Mouse (Mus musculus) neural tube, embryonic 14.5 days (tissue): ENCODE data around the gene Slc5a11. TPM values are rescaled to one million over a fixed set of nuclear protein-coding genes. Genes with fewer than 3 reads are reported as not detected.

Experiments used
- ATAC-seq: fragments of 200-750 bp; cut with Nextera tagmentation; 2 replicates; pipeline ENCODE4 v1.8.0; 2017; ENCODE audit warnings: low read depth, mild to moderate bottlenecking, moderate TSS enrichment, moderate library complexity
- H3K27ac ChIP-seq: fragments of 300-500 bp; sonication (generic); 2 replicates; pipeline ENCODE4 v1.5.1; 2014; ENCODE audit warnings: low read depth, mild to moderate bottlenecking, control low read depth, low read length, moderate library complexity, mixed read lengths
- H3K27me3 ChIP-seq: fragments of 300-500 bp; sonication (generic); 2 replicates; pipeline ENCODE4 v1.6.1; 2014; ENCODE audit warnings: low read length; ENCODE audit not compliant: control insufficient read depth, insufficient read depth
- H3K36me3 ChIP-seq: fragments of 300-500 bp; sonication (generic); 2 replicates; pipeline ENCODE4 v1.6.1; 2014; ENCODE audit warnings: low read length, mixed read lengths; ENCODE audit not compliant: control insufficient read depth, insufficient read depth
- H3K4me1 ChIP-seq: fragments of 300-500 bp; sonication (generic); 2 replicates; pipeline ENCODE4 v1.6.1; 2014; ENCODE audit warnings: low read length; ENCODE audit not compliant: control insufficient read depth, insufficient read depth
- H3K4me2 ChIP-seq: fragments of 300-500 bp; sonication (generic); 2 replicates; pipeline ENCODE4 v1.6.1; 2014; ENCODE audit warnings: mild to moderate bottlenecking, low read depth, low read length, control low read depth
- H3K4me3 ChIP-seq: fragments of 300-500 bp; sonication (generic); 2 replicates; pipeline ENCODE4 v1.5.1; 2014; ENCODE audit warnings: low read depth, low read length, control low read depth, mixed read lengths
- H3K9ac ChIP-seq: fragments of 300-500 bp; sonication (generic); replicated peaks from 2 replicates; pipeline ENCODE4 v1.6.1; 2014; ENCODE audit warnings: low read depth, mild to moderate bottlenecking, control low read depth, low read length, mixed read lengths
- H3K9me3 ChIP-seq: fragments of 300-500 bp; sonication (generic); 2 replicates; pipeline ENCODE4 v1.6.1; 2016; ENCODE audit warnings: low read length; ENCODE audit not compliant: control insufficient read depth
- WGBS: fragments of 180-500 bp; shearing (Covaris S2); extraction: QIAGEN DNeasy Blood & Tissue Kit; methylation state at CpG from one replicate; pipeline ENCODE4 v1.1.7; 2014; 5-methylcytosine and 5-hydroxymethylcytosine counted together
- polyA plus RNA-seq: library from polyadenylated mRNA; unstranded; fragments of >200 nt; fragmentation: Nextera tagmentation; extraction: Ambion mirVana; gene quantifications from 2 replicates; pipeline ENCODE4 v1.2.1, GENCODE M21; 2014

The Slc5a11 gene
- polyA plus RNA-seq, 1 experiment from 2014 or later: 0.23 TPM

- WGBS: 86% methylated on average over 9 of the region's 9 CpGs
- Histone ChIP-seq H3K9me3 (no peaks in the 10 kb centered on the region), H3K4me3 (no peak overlapping the region), H3K4me2 (no peak overlapping the region), H3K4me1 (no peaks in the 10 kb centered on the region), H3K36me3 (no peaks in the 10 kb centered on the region), H3K9ac (no peak overlapping the region), H3K27me3 (no peaks in the 10 kb centered on the region), H3K27ac (no peak overlapping the region)
- no peak for ATAC-seq
Observed at GRCm38 (mm10) chr7:123200722-123201121, 13.9 kb upstream of the Slc5a11 start.

- Histone ChIP-seq H3K36me3 (no peaks in the 10 kb centered on the region), H3K4me3 (no peak overlapping the region), H3K4me1 (no peaks in the 10 kb centered on the region), H3K9me3 (no peaks in the 10 kb centered on the region), H3K27ac (no peak overlapping the region), H3K9ac (no peak overlapping the region), H3K4me2 (no peak overlapping the region), H3K27me3 (no peaks in the 10 kb centered on the region)
- WGBS: 29% methylated on average over 14 of the region's 14 CpGs
- no peak for ATAC-seq
Observed at GRCm38 (mm10) chr7:123205261-123205660, 9.3 kb upstream of the Slc5a11 start.

- H3K4me1 ChIP-seq: no peaks in the 10 kb centered on the region
- no peaks in the 10 kb centered on the region for H3K9me3 ChIP-seq
- H3K36me3 ChIP-seq: no peaks in the 10 kb centered on the region
- no peak overlapping the region for H3K9ac ChIP-seq
- ATAC-seq: no peak
- H3K27me3 ChIP-seq: no peaks in the 10 kb centered on the region
- H3K4me3 ChIP-seq: no peak overlapping the region
- no peak overlapping the region for H3K27ac ChIP-seq
- WGBS: 80% methylated on average over 6 of the region's 6 CpGs
- H3K4me2 ChIP-seq: no peak overlapping the region
Observed at GRCm38 (mm10) chr7:123207561-123207960, 7.0 kb upstream of the Slc5a11 start.

DNA sequence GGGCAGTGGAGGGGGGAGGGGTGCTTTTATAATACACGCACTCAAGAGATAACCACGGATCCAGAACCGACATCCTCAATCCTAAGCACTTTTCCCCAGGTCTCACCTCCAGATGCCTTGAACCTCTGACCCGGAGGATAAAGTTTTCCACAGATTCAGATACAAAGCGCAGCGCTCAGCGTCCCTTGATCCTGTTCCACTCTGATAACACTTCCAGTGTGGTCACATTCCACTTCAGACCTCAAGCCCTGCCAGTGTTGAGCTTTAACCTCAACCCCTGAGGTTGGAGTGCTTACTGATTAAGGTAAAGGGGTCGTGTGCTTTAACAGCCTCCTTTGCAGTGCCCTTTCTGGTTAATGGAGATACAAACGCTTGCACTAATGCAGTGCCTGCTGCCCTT, 4.7 kb upstream of the Slc5a11 start:
- H3K27ac ChIP-seq: no peak overlapping the region
- no peak for ATAC-seq
- H3K4me3 ChIP-seq: no peak overlapping the region
- 78% methylated on average over 9 of the region's 9 CpGs for WGBS
- no peaks in the 10 kb centered on the region for H3K4me1 ChIP-seq
- no peaks in the 10 kb centered on the region for H3K9me3 ChIP-seq
- no peak overlapping the region for H3K9ac ChIP-seq
- no peaks in the 10 kb centered on the region for H3K36me3 ChIP-seq
- no peak overlapping the region for H3K4me2 ChIP-seq
- no peaks in the 10 kb centered on the region for H3K27me3 ChIP-seq

DNA sequence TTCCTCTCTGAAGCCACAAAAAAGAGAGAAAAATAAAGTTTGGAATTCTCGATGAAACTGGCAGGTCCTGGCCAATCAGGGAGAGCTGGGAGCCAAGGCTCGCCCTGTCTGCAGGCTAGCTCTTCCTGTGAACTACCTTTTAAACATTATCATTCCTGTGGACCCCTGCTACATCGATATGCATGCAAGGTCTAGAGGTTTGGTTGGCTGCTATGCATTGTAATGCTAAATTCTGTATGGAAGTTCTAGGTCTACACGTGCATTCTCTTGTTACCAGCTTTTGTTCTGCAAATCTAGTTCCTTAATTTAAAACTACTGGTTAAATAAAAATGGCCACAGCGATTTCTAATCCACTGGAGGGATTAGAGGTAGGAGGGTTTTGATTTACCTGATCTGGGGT, 3.1 kb upstream of the Slc5a11 start:
- 61% methylated on average over 5 of the region's 5 CpGs for WGBS
- no peak overlapping the region for H3K27ac ChIP-seq
- no peaks in the 10 kb centered on the region for H3K9me3 ChIP-seq
- ATAC-seq: no peak
- H3K4me3 ChIP-seq: no peak overlapping the region
- no peaks in the 10 kb centered on the region for H3K4me1 ChIP-seq
- H3K9ac ChIP-seq: no peak overlapping the region
- no peaks in the 10 kb centered on the region for H3K36me3 ChIP-seq
- H3K4me2 ChIP-seq: no peak overlapping the region
- no peaks in the 10 kb centered on the region for H3K27me3 ChIP-seq

DNA sequence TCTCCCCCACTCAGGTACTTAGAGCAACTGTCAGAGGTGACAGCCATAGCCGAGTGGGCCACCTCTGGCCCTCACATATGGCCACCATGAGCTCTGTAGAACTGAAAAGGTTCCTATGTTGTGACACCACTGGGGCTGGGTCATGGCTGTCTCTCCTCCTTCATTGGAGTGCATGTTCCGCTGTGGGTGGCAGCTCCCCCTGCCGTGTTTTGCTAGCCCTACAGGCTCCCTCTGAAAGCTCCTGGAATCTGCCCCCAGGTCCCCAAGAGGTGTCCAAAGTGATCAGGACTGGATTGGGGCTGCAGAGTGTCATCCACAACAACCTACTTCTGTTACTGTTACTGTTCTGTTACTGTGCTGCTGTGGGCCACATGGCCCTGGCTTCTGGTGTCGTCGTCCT, 2.3 kb upstream of the Slc5a11 start:
- no peaks in the 10 kb centered on the region for H3K9me3 ChIP-seq
- no peak overlapping the region for H3K4me2 ChIP-seq
- no peaks in the 10 kb centered on the region for H3K36me3 ChIP-seq
- no peaks in the 10 kb centered on the region for H3K4me1 ChIP-seq
- 82% methylated on average over 5 of the region's 5 CpGs for WGBS
- H3K4me3 ChIP-seq: no peak overlapping the region
- H3K27me3 ChIP-seq: no peaks in the 10 kb centered on the region
- no peak overlapping the region for H3K9ac ChIP-seq
- no peak overlapping the region for H3K27ac ChIP-seq
- no peak for ATAC-seq

DNA sequence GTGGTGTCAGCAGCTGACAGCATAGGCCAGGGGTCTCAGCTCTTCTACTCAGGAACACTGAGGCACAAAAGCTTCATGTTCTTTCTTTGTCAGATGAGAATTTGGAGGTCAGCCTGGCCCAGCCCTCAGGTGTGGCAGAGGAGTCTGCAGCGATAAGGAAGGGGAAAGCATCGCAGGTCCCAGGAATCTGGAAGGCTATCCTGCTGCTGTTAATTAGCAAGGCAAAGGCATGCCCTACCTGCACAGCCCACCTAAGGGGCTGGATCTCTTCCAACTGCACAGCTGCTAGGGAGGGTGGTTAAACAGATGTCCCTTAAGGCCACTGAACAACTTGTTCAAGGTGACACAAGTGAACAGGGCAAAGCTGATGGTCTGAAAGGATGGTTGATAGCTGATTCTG, 558 bp downstream of the Slc5a11 start:
- Histone ChIP-seq H3K36me3 (no peaks in the 10 kb centered on the region), H3K27ac (no peak overlapping the region), H3K4me3 (no peak overlapping the region), H3K9me3 (no peaks in the 10 kb centered on the region), H3K27me3 (no peaks in the 10 kb centered on the region), H3K4me1 (no peaks in the 10 kb centered on the region), H3K9ac (no peak overlapping the region), H3K4me2 (no peak overlapping the region)
- WGBS: 87% methylated on average over 2 of the region's 2 CpGs
- ATAC-seq: no peak

DNA sequence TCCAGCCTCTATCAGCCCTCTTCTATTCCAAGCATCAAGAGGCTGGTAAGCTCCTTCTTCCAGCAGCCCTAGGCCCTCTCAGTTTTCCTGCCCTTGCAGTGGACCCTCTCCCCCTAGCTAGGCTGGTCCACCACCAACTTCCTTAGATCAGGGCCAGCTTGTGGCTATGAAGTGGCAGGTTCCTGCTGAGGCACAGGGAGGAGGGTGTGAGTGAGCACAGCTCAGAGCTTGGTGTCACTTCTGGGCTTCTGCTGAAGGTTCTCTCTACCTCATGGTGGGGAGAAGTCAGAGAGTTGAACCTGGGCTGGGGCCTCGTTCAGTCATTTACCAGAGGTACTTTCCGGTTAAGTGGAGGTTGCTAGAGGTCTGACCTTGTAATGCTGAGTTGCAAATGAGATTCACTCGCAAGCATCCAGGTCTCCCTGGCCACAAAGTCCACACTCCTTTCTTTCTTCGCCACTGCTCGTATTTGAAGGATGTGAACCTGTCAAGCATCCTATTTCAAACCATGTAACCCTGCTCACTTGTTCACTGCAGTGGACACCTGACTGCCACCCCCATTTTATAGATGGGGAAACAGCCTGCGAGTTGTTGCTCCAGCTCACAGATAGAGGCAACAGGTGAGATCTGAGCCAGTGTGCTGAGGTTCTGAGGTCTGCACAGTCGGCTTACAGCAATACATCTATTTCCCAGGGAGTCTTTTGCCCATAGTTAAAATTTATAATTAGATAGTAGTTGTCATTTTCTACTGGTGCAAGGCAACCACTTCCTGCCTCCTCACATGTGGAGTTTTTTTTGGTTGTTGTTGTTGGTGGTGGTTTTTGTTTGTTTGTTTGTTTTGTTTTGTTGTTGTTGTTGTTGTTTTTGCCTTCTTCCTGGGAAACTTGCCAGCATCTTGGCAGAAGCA, 3.1 kb downstream of the Slc5a11 start:
- WGBS: 77% methylated on average over 7 of the region's 7 CpGs
- Histone ChIP-seq H3K36me3 (no peaks in the 10 kb centered on the region), H3K9me3 (no peaks in the 10 kb centered on the region), H3K4me2 (no peak overlapping the region), H3K27me3 (no peaks in the 10 kb centered on the region), H3K27ac (no peak overlapping the region), H3K9ac (no peak overlapping the region), H3K4me3 (no peak overlapping the region), H3K4me1 (no peaks in the 10 kb centered on the region)
- no peak for ATAC-seq

- Histone ChIP-seq H3K4me2 (no peak overlapping the region), H3K27ac (no peak overlapping the region), H3K4me1 (no peaks in the 10 kb centered on the region), H3K4me3 (no peak overlapping the region), H3K9ac (no peak overlapping the region), H3K27me3 (no peaks in the 10 kb centered on the region), H3K36me3 (no peaks in the 10 kb centered on the region), H3K9me3 (no peaks in the 10 kb centered on the region)
- ATAC-seq: no peak
- WGBS: 31% methylated on average over 6 of the region's 6 CpGs
Observed at GRCm38 (mm10) chr7:123218620-123219019, 4.0 kb downstream of the Slc5a11 start.
